Mouse (Mus musculus): Measurements from ENCODE around the gene Ltb. TPM values are rescaled to one million over a fixed set of nuclear protein-coding genes. Genes with fewer than 3 reads are reported as not detected.
A peak's percentile ranks its signal among the peaks of the same experiment; 100 is the strongest.

Ltb gene
- polyA plus RNA-seq, 1 experiment from 2014 or later, result 1.2 TPM

DNA sequence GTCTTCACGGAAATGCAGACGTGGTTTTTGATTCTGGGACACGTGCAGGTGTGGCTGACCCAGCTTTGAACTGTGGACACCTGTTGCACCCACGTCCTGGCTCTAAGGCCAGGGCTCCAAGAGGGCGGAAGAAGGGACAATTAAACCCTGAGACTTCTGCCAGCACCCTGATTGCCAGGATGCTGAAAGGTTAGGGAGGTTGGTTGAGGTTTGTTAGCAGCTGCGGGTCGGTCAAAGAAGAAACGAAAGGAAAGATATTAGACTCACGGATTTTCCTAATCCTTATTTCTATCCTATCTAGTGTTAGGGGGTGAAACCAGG is 2.0 kb downstream of the Ltb start:
- no peak for ATAC-seq (ENCODE audit: insufficient read depth)
- H3K9me3 ChIP-seq (replicated peaks), result no peaks in the 10 kb centered on the region
- no peaks in the 10 kb centered on the region for H3K36me3 ChIP-seq (replicated peaks)
- peak overlapping the region; percentile 33; the same call in 1 of the 2 replicates for H3K9ac ChIP-seq
- H3K4me1 ChIP-seq (replicated peaks), result peaks cover 40% of the 10 kb centered on the region
- H3K27me3 ChIP-seq, result peaks cover 64% of the 10 kb centered on the region
- H3K4me2 ChIP-seq, result peak overlapping the region; percentile 74
- peak overlapping the region; percentile 49 for H3K4me3 ChIP-seq (replicated peaks)
- H3K27ac ChIP-seq (replicated peaks), result no peak overlapping the region
- 31% methylated on average over 9 of the region's 9 CpGs for WGBS (ENCODE audit: insufficient replicate concordance)

DNA sequence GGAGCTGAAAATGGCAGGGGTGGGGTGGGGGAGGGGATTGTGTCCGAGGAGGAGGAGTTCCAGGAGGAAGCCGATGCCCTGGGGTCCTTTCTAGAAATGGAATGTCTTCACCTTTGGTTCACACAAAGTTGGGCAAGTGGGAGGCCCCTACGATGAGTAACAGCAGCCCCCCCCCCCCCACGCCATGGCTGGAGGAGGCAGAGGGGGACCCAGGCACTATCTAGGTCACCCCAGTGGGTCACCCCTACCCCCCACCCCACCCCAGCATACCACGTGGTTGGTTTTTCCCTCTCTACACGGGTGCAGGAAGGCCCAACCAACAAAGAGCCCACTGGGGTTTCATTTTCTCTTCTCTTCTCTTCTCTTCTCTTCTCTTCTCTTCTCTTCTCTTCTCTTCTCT is 2.9 kb downstream of the Ltb start:
- H3K9me3 ChIP-seq (replicated peaks), result no peaks in the 10 kb centered on the region
- no peak for ATAC-seq (ENCODE audit: insufficient read depth)
- no peak overlapping the region for H3K4me2 ChIP-seq
- peaks cover 40% of the 10 kb centered on the region for H3K4me1 ChIP-seq (replicated peaks)
- no peak overlapping the region for H3K4me3 ChIP-seq (replicated peaks)
- H3K36me3 ChIP-seq (replicated peaks), result no peaks in the 10 kb centered on the region
- no peak overlapping the region for H3K27ac ChIP-seq (replicated peaks)
- no peak overlapping the region for H3K9ac ChIP-seq
- 31% methylated on average over 6 of the region's 6 CpGs for WGBS (ENCODE audit: insufficient replicate concordance)
- peaks cover 73% of the 10 kb centered on the region for H3K27me3 ChIP-seq

DNA sequence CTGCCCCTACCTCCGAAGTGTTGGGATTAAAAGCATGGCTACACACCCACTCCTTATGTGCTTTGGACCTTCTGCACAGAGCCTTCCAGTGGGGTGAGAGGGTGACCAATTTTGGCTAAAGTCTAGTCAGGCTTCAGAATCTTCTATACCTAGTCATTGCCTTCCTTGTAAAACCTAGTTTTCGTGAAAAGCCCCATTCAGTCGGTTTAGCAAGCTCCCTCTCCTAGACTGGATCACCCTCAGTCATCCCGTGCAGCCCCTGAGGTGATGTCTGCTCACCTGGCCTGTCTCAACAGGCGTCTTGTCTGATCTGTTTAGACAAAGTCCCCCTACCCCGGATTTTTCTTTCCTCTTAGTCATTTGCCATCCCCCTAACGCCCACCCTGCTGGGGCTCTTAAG is 3.8 kb downstream of the Ltb start:
- Histone ChIP-seq H3K9me3 (replicated peaks) (no peaks in the 10 kb centered on the region), H3K4me2 (no peak overlapping the region), H3K9ac (no peak overlapping the region), H3K27me3 (peaks cover 82% of the 10 kb centered on the region), H3K27ac (replicated peaks) (no peak overlapping the region), H3K4me3 (replicated peaks) (no peak overlapping the region), H3K4me1 (replicated peaks) (peaks cover 40% of the 10 kb centered on the region), H3K36me3 (replicated peaks) (no peaks in the 10 kb centered on the region)
- ATAC-seq (ENCODE audit: insufficient read depth), result no peak
- WGBS (ENCODE audit: insufficient replicate concordance), result 50% methylated on average over 7 of the region's 7 CpGs

GRCm38 (mm10) chr17:35198946-35199345 is 4.7 kb downstream of the Ltb start:
- H3K27me3 ChIP-seq, result peaks cover 88% of the 10 kb centered on the region
- WGBS (ENCODE audit: insufficient replicate concordance), result 63% methylated on average over 8 of the region's 8 CpGs
- H3K9ac ChIP-seq, result no peak overlapping the region
- H3K4me2 ChIP-seq, result no peak overlapping the region
- no peak for ATAC-seq (ENCODE audit: insufficient read depth)
- no peak overlapping the region for H3K27ac ChIP-seq (replicated peaks)
- H3K9me3 ChIP-seq (replicated peaks), result no peaks in the 10 kb centered on the region
- no peak overlapping the region for H3K4me3 ChIP-seq (replicated peaks)
- H3K36me3 ChIP-seq (replicated peaks), result no peaks in the 10 kb centered on the region
- H3K4me1 ChIP-seq (replicated peaks), result peaks cover 37% of the 10 kb centered on the region

GRCm38 (mm10) chr17:35200398-35200797 is 6.2 kb downstream of the Ltb start:
- Histone ChIP-seq H3K4me1 (replicated peaks) (peaks cover 24% of the 10 kb centered on the region), H3K9ac (no peak overlapping the region), H3K27ac (replicated peaks) (peak overlapping the region; percentile 71), H3K9me3 (replicated peaks) (no peaks in the 10 kb centered on the region), H3K36me3 (replicated peaks) (no peaks in the 10 kb centered on the region), H3K27me3 (peaks cover 85% of the 10 kb centered on the region), H3K4me3 (replicated peaks) (peak overlapping the region; percentile 40), H3K4me2 (peak overlapping the region; percentile 41)
- 15% methylated on average over 11 of the region's 11 CpGs for WGBS (ENCODE audit: insufficient replicate concordance)
- peak; percentile 48; the same call in 1 of the 2 replicates for ATAC-seq (ENCODE audit: insufficient read depth)

GRCm38 (mm10) chr17:35201128-35201527 is 6.9 kb downstream of the Ltb start:
- no peak for ATAC-seq (ENCODE audit: insufficient read depth)
- Histone ChIP-seq H3K27me3 (peaks cover 79% of the 10 kb centered on the region), H3K9me3 (replicated peaks) (no peaks in the 10 kb centered on the region), H3K9ac (0 out of 2 replicates have a peak overlapping the region, but pooled peaks have one; percentile 30), H3K4me3 (replicated peaks) (peak overlapping the region; percentile 40), H3K36me3 (replicated peaks) (no peaks in the 10 kb centered on the region), H3K4me2 (peak overlapping the region; percentile 41), H3K27ac (replicated peaks) (peak overlapping the region; percentile 71; the same call in 1 of the 2 replicates), H3K4me1 (replicated peaks) (peaks cover 16% of the 10 kb centered on the region; the same call in 1 of the 2 replicates)
- 10% methylated on average over 11 of the region's 11 CpGs for WGBS (ENCODE audit: insufficient replicate concordance)

- peak within 1 kb of the TSS; percentile 40 for H3K4me3 ChIP-seq (replicated peaks)
- WGBS (ENCODE audit: insufficient replicate concordance), result 8% methylated on average over 13 of the region's 13 CpGs
- ATAC-seq (ENCODE audit: insufficient read depth), result no peak
- H3K9me3 ChIP-seq (replicated peaks), result no peaks in the 10 kb centered on the region
- H3K27me3 ChIP-seq, result peaks cover 73% of the 10 kb centered on the region
- H3K9ac ChIP-seq, result peak within 1 kb of the TSS; percentile 30; the same call in 1 of the 2 replicates
- H3K4me2 ChIP-seq, result peak within 1 kb of the TSS; percentile 41
- H3K4me1 ChIP-seq (replicated peaks), result peaks cover 11% of the 10 kb centered on the region; the same call in 1 of the 2 replicates
- no peaks in the 10 kb centered on the region for H3K36me3 ChIP-seq (replicated peaks)
- peak within 1 kb of the TSS; percentile 71 for H3K27ac ChIP-seq (replicated peaks)
Measured at GRCm38 (mm10) chr17:35201787-35202186, 7.5 kb downstream of the Ltb start, which contains the start of gene Tnf. Tnf (minus strand) TSS chr17:35202007.

DNA sequence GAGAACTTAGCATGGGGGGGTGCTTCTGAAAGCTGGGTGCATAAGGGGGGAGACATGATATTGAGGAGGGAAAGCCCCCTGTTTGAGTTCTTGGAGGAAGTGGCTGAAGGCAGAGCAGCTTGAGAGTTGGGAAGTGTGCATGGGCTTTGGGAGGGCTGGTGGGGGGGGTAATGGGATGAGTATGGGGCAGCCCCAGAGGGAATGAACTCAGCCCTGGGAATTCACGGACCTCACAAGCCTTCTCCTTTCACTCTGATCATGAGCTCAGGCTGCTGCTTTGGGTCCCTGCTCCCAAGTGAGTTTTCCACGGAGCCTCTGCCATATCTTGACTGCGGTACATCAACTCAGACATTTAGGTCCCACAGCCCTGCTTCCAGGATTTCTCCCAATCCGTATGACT is 8.2 kb downstream of the Ltb start:
- Histone ChIP-seq H3K36me3 (replicated peaks) (no peaks in the 10 kb centered on the region), H3K27ac (replicated peaks) (no peak overlapping the region), H3K9me3 (replicated peaks) (no peaks in the 10 kb centered on the region), H3K4me1 (replicated peaks) (peaks cover 11% of the 10 kb centered on the region; the same call in 1 of the 2 replicates), H3K9ac (no peak overlapping the region), H3K27me3 (peaks cover 68% of the 10 kb centered on the region), H3K4me3 (replicated peaks) (no peak overlapping the region), H3K4me2 (no peak overlapping the region)
- ATAC-seq (ENCODE audit: insufficient read depth), result no peak
- WGBS (ENCODE audit: insufficient replicate concordance), result 66% methylated on average over 4 of the region's 4 CpGs

DNA sequence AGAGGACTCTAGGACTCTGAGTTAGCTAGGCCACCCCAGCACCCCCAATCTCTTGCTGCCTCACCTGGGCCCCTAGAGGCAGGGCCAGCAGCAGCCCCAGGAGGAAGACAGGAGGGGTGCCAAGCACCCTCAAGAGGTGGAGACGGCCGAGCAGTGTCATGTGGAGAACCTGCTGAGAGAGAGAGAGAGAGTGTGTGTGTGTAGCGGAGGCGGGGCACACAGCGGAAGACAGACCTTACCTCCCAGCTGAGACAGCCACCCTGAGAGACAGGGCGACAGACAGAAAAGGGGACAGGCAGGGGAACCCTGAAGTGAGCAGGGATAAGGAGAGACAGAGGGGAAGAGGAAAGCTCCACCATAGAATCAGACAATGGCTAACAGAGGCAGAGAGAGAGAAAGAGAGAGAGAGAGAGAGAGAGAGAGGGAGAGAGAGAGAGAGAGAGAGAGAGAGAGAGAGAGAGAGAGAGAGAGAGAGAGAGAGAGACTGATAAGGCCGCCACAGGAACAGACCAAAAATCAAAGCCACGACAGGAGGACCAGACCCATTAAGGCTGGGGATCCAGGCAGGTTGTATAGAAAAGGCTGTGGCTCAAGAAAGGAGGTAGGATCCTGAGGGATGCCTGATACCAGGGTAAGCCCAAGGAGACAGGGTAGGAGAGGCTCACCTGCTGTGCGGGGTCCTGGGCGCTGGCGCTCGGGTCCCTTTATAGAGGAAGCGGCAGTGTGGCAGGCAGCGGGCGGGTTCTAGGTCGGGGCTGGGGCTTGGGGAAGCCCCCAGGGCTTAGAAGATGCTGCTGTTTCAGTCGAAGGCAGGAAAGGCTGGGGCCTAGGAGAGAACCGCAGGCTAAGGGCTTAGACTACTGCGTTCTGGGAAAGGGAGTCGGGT is 10.5 kb downstream of the Ltb start, which contains the start of gene Lta:
Gene Lta (minus strand): TSS at position 858 of the 886 bp plus-strand sequence.
- no peaks in the 10 kb centered on the region for H3K36me3 ChIP-seq (replicated peaks)
- H3K9me3 ChIP-seq (replicated peaks), result no peaks in the 10 kb centered on the region
- H3K4me3 ChIP-seq (replicated peaks), result no peak within 1 kb of the TSS
- no peak within 1 kb of the TSS for H3K9ac ChIP-seq
- H3K4me1 ChIP-seq (replicated peaks), result peaks cover 11% of the 10 kb centered on the region; the same call in 1 of the 2 replicates
- WGBS (ENCODE audit: insufficient replicate concordance), result 40% methylated on average over 20 of the region's 20 CpGs
- ATAC-seq (ENCODE audit: insufficient read depth), result no peak
- no peak within 1 kb of the TSS for H3K27ac ChIP-seq (replicated peaks)
- H3K27me3 ChIP-seq, result peaks cover 56% of the 10 kb centered on the region
- H3K4me2 ChIP-seq, result no peak within 1 kb of the TSS

DNA sequence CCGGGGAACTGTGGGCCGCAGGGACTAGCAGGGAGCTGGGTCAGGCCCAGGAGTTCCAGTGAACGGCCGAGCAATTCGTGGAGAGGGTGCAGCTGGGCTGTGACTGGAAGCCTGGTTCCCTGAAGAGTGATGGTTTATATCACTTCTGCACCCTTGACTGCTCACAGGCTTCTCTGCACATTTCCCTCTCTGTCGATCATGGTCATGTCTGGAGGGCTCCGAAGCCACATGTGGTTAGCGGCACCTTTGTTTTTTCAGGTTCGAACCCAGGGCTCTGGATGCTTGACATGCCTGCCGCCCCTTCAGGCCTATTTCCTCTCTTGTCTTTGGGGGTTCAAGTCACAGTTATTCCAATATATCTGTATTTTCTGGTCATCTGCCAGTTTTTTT is 11.1 kb downstream of the Ltb start:
- no peak overlapping the region for H3K9ac ChIP-seq
- no peak for ATAC-seq (ENCODE audit: insufficient read depth)
- H3K4me3 ChIP-seq (replicated peaks), result no peak overlapping the region
- H3K36me3 ChIP-seq (replicated peaks), result no peaks in the 10 kb centered on the region
- H3K4me2 ChIP-seq, result no peak overlapping the region
- no peaks in the 10 kb centered on the region for H3K9me3 ChIP-seq (replicated peaks)
- H3K27me3 ChIP-seq, result peaks cover 55% of the 10 kb centered on the region
- WGBS (ENCODE audit: insufficient replicate concordance), result 49% methylated on average over 10 of the region's 10 CpGs
- no peak overlapping the region for H3K27ac ChIP-seq (replicated peaks)
- peaks cover 8% of the 10 kb centered on the region; the same call in 1 of the 2 replicates for H3K4me1 ChIP-seq (replicated peaks)

DNA sequence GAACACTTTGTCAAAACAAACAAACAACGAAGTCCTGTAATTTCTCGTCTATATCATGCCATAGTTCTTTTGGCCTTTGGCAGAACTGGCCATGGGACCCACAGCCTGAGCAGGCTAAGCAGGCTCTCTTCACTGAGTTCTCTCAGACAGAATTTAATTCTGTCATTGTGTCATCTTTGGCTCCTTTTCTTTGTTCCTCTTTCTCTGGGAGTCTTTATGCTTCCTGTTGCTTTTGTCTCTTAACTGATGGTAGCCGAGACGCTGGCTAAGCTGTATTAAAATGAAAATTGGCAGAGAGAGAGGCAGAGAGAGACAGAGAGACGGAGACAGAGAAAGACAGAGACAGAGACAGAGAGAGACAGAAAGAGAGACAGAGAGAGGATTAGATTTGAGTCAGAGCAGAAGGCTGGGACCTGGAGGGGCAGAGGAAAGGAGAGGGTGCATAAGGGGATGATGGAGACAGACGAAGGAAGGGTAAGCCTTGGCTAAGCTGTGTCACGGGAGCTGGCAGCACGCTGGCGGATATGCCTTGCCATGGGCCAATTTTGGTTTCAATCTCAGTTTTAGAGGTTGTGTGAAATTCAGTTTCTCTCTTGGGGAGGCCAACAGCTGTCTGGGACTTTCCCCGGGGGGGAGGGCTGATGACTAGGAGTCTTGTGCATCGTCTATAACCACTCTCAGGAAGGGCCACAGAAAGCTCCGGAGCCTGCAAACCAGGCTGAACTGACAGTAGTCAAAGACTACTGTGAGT is 15.7 kb downstream of the Ltb start:
- H3K4me1 ChIP-seq (replicated peaks), result peaks cover 4% of the 10 kb centered on the region; the same call in 1 of the 2 replicates

More for the DNA sequence above, 15.7 kb downstream of the Ltb start:
- H3K4me3 ChIP-seq (replicated peaks), result no peak overlapping the region
- no peak overlapping the region for H3K4me2 ChIP-seq
- no peak for ATAC-seq (ENCODE audit: insufficient read depth)
- H3K27me3 ChIP-seq, result peaks cover 12% of the 10 kb centered on the region
- WGBS (ENCODE audit: insufficient replicate concordance), result 35% methylated on average over 12 of the region's 12 CpGs
- no peak overlapping the region for H3K27ac ChIP-seq (replicated peaks)
- H3K36me3 ChIP-seq (replicated peaks), result no peaks in the 10 kb centered on the region
- H3K9me3 ChIP-seq (replicated peaks), result no peaks in the 10 kb centered on the region
- no peak overlapping the region for H3K9ac ChIP-seq

Data from liver, embryonic 15.5 days (tissue).